Mouse (Mus musculus) urinary bladder, adult 18-20 months (tissue): ENCODE results near the gene Ssxa1.
A peak's percentile ranks its signal among the peaks of the same experiment; 100 is the strongest.
"Not testable (repeated sequence)": the region's sequence is repeated elsewhere in the genome, so short reads cannot be mapped to it uniquely, and the experiment has no call there.

Experiments
- DNase-seq, 2 experiments: peaks; one replicate each; pipeline ENCODE4 v3.0.0; 2022; ENCODE audit warnings: low spot score in 2 of 2, mixed read lengths in 2 of 2

Gene Ssxa1

GRCm38 (mm10) chrX:21115520-21115919 lies at the start of gene Ssxa1:
TSS of gene Ssxa1 (plus strand) at chrX:21115820.
- DNase-seq, result no peak

- DNase-seq, result no peak
These were observed 47.5 kb upstream of the Ssxa1 start, which contains the start of gene Spaca5 for GRCm38 (mm10) chrX:21068106-21068505. TSS of gene Spaca5 (plus strand) at chrX:21068406.

- DNase-seq, result no peak
These were observed 27.0 kb upstream of the Ssxa1 start for GRCm38 (mm10) chrX:21088645-21088982.

GRCm38 (mm10) chrX:21088983-21089866 lies 26.4 kb upstream of the Ssxa1 start, which contains the start of gene Zfp300:
TSS of gene Zfp300 (minus strand) at chrX:21089527.
- DNase-seq, result peak; percentile 9 to 55

GRCm38 (mm10) chrX:21089867-21090239 lies 25.8 kb upstream of the Ssxa1 start:
- no peak for DNase-seq

GRCm38 (mm10) chrX:21146675-21147074 lies 31.1 kb downstream of the Ssxa1 start:
- not testable (repeated sequence) for DNase-seq
